Mouse (Mus musculus) bone marrow, adult 2 months (tissue): ENCODE measurements at regions not wholly inside any gene's neighbourhood (a gene's known extent, or its start where the extent isn't known, plus 50 kb on each side); places are given as distances from the start of the nearest gene placed in this dataset.

ENCODE experiments used
- CTCF ChIP-seq: fragments of 200-500 bp; IDR thresholded peaks from 2 replicates; pipeline ENCODE4 v1.5.1; 2011; ENCODE audit warnings: low read length, control low read depth; ENCODE audit not compliant: control insufficient read depth, insufficient read depth
- POLR2A ChIP-seq: fragments of 200-500 bp; IDR thresholded peaks from 2 replicates; pipeline ENCODE4 v1.6.1; 2011; ENCODE audit warnings: low read depth, mild to moderate bottlenecking, control low read depth, low read length, borderline replicate concordance; ENCODE audit not compliant: control insufficient read depth

DNA sequence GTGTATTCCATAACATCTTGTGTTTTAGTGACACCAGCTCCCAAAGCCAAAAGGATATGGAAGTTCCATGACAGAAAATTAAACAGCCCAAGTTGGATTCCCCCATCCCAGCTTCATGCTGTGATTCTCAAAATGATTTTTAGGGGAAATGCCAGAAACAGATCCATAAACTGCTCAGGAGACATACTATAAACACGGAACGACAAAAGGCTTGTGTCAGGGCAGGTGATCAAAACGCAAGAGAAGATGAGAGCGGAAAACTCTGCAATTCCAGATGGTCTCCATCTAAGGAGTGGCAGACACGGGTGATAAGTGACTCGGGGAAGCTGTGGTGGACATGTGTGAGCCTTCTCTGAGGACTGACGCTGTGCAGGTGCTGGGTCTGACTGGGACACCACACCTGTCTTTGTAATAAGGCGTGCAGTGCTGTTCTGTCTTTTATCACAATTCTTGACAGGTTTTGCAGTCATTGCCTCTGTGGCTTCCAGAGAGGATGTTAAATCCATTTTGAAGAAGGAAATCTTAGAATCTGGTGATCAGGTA lies 56.4 kb upstream of the Lyplal1 start:
- TF ChIP-seq CTCF: no peak
- no peak for TF ChIP-seq POLR2A
